Mouse (Mus musculus): ENCODE measurements around the gene Olfr520.
"Not testable (repeated sequence)": the region's sequence is repeated elsewhere in the genome, so short reads cannot be mapped to it uniquely, and the experiment has no call there.

Gene Olfr520

GRCm38 (mm10) chr7:99729973-99730372 is at the start of gene Olfr520:
Gene Olfr520, plus strand, starts transcription at chr7:99730273.
- no peak for DNase-seq

GRCm38 (mm10) chr7:99680771-99681170 is 49.3 kb upstream of the Olfr520 start:
- DNase-seq = no peak

DNA sequence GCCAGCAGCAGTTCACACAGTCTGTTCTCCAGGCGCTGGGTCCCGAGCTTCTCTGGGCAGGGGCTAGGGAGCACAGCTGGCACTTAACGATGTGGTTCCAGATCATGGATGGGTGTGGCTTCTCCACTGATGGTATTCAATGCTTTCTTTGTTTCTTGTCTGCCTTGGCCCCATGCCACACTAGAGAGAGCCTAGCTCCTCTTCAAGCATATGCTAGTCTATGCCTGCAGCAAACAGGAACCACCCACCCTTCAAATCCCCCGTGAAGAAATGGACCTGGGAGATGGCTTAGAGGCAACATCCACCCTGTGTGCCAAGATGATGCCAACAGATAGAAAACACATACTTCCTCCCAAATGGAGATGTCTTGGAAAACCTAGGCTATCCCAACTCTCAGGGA is 46.0 kb upstream of the Olfr520 start:
- DNase-seq = no peak

DNA sequence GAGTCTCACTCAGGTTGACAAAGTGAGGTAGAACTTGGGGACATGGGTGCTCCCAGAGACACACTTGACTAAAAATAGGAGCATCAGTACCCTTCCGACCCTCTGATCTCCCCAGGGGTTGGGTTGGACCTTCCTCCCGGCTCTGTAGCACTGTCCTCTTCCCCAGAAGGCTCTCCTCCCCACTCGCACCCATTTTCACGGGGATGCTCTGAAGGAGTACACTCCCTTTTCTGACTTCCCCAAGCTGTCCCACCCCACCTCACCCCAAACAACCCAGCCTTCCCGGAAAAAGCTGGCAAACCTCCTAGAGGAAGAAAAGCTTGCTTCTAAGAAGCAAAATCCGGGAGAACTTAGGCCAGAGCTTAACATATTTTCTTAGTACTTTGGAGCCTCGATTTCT is 39.3 kb upstream of the Olfr520 start:
- DNase-seq = no peak

- no peak for DNase-seq
Observed at GRCm38 (mm10) chr7:99692396-99692795, 37.7 kb upstream of the Olfr520 start.

DNA sequence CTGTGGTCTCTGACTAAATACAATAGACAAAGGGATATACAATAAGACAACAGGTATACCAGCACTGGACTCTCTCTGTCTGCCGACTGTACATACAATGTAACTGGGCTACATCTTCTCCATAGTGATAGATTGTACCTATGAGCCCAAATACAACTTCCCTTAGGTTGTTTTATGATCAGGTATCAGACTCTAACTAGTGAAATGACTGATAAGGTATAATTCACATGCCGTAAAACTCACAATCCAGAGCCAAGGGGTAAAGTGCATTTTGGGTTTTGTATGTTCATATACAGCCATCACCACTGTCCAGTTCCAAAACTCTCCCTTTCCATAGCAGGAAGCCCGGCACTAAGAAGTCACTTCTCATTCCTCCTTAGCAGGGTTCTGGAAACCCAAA is 36.7 kb upstream of the Olfr520 start:
- no peak for DNase-seq

DNA sequence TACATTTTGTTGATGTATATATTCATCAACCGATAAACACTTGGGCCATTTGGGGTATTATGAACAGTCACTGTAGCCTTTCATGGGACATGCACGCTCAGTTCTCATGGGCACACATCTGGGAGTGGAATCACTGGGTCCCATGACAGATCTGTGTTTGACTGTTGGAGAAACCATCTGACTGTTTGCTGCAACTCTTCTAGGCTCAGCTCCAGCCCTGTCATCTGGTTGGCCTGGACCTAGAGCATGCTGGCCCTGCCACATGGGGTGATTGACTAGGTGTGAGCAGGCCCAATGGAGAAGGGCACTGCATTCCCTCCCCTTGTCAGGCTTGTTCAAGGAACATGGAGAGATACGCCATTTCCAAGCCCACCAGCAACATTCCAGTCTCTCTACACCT is 36.1 kb upstream of the Olfr520 start:
- no peak for DNase-seq

DNA sequence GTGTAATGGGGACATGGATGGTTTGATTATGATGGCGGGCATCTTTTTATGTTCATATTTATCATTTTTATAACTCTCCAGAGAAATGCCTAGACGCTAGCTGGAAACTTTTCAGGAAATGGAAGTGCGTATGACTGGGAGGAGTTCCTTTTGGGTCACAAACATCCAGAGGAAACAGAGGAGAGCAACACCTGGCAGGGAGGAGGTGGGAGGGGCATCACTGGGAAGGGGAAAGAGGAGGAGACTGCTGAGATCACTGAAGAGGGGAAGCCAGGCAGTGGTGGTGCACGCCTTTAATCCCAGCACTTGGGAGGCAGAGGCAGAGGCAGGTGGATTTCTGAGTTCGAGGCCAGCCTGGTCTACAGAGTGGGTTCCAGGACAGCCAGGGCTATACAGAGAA is 35.6 kb upstream of the Olfr520 start:
- not testable (repeated sequence) for DNase-seq

GRCm38 (mm10) chr7:99695471-99696057 is 34.5 kb upstream of the Olfr520 start:
- no peak for DNase-seq

GRCm38 (mm10) chr7:99698576-99698975 is 31.5 kb upstream of the Olfr520 start:
- DNase-seq = peak; percentile 52

DNA sequence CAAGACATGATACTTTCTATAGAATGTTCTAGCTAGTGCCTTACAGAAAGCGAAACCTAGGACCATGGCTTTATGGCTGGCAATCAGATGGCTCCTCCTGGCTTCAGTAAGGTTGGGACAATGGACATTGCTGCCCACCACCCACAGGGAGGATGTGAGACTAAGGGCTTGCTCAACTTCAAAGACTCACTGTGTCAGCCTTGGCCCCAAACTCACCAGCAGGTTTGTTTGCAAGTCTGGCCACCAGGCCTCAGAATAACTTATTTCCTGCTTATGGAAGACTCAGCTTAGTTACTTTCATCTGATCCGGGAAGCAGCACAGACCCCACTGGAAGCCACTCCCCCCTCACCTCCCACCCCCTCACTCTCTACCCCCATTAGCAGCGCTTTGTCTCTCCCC is 31.0 kb upstream of the Olfr520 start:
- DNase-seq = no peak

DNA sequence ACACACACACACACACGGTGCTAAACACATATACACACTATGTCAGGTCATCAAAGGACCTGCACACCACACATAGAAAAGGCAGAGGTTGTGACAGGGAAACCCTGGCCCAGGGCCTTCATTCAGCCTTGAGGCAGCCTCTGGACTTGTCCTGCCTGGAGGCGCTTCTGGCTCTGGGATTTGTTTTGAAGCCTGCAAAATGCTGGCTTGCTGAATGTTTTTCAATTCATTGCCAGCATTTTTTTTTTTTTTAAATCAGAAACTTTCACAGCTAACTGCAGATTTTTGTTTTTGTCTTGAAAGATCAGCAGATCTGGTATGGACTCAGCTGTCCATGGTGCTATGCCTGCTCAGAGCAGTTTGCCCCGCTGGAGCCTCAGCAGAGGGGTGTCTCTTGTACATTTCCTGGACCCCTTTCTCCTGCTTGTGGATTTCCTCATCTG is 30.3 kb upstream of the Olfr520 start:
- DNase-seq = no peak

- DNase-seq = no peak
Observed at GRCm38 (mm10) chr7:99700641-99701040, 29.4 kb upstream of the Olfr520 start.

GRCm38 (mm10) chr7:99702201-99702600 is 27.9 kb upstream of the Olfr520 start:
- no peak for DNase-seq

DNA sequence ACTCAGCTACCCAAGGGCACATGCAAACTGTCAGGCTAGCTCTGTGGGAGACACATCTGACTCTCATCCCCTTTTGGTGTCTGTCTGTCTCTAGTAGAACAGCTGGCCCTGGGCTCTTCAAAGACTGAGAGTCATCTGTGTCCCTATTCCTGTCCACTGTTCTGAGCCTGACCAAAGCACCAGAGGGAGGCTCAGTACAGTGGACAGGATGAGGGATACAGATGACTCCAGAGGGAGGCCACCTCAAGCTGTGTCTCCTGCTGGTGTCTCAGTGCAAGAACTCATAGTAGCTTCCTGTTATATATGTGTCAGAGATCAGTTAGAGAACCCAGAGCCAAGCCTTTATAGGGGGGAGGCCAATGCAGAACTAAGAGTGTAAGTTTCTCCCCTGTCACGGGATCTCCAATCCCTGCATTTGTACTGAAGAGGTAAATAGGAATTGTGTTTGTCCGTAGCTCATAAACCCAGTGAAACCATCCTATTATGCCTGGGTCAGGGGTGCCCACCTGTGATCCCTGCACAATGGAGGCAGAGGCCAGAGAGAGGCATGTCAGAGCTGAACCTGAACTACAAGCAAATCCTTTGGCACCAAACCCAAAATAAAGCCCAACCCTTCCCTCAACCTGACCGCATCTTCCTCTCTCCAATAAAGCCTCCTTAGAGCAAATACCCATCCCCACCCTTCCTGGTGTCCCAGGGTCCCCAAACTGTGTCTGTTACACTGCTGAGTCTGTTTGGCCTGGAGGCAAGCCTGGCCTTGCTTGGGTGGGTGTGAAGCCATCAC is 25.1 kb upstream of the Olfr520 start:
- no peak for DNase-seq

GRCm38 (mm10) chr7:99706341-99707037 is 23.6 kb upstream of the Olfr520 start:
- DNase-seq = no peak

DNA sequence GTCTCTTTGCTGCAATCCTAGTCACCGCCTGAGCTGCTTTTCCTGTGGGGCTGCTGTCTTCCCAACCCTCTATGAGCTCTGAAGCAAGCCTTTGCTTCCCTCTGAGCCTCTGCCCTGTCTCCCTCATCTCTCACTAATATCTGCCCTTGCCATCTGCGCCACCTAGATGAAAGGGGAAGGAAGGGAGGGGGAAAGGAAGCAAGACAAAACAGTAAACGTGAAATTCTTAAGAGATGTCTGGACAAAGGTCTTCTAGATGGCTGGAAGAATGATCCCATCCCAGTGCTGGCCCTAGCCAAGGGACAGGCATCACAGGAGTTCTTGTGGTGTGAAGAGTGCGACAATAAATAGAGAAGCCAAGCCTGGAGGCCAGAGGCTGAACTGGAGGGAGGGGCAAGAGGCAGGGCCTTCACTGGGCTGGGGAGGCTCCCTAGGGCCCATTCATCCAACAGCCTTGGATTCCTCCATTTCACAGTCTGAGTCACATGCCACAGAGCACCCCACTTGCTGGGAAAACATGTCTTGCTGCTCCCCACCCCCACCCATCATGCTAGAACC is 23.0 kb upstream of the Olfr520 start:
- DNase-seq = no peak

DNA sequence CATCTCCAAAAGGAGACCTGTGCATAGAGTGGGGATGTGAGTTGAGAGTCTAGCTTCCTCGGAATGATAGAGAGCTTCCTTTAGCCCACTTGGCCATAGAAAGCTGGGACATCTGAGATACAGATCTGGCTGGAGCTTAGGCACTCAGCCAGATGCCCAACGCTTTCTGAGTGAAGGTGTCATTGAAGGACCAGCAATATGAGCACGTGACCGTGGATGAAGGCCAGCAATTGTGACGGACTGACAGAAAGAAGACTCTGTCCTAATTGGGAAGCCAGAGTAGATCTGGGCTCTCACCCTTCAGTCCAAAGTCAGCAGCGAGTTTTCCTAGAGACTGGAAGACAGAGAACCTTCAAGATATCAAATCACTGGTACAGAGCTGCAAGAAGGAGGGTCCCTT is 22.4 kb upstream of the Olfr520 start:
- DNase-seq = no peak

GRCm38 (mm10) chr7:99708301-99708721 is 21.8 kb upstream of the Olfr520 start:
- DNase-seq = peak; percentile 47

GRCm38 (mm10) chr7:99708750-99709149 is 21.3 kb upstream of the Olfr520 start:
- DNase-seq = no peak

- no peak for DNase-seq
Observed at GRCm38 (mm10) chr7:99709992-99710391, 20.1 kb upstream of the Olfr520 start.

DNA sequence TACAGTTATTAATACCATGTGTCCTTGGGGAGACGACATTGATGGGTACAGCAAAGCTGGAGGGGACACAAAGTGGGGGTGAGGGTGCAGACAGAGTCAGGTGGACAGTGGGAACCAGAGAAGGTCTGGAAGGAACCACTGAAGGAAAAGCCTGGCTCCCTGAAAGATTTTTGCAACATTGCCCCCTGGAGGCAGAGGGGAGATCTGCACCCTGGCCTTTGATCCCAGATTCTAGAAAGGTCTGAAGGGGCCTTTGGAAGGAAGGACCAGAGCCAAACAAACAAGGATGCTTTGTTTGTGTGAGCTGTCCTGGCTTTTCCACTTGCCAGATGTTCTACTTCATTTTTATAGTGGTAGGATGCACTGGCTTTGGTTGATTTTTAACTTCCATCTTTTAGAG is 19.6 kb upstream of the Olfr520 start:
- DNase-seq = peak; percentile 77

GRCm38 (mm10) chr7:99711166-99711565 is 18.9 kb upstream of the Olfr520 start, which contains the start of gene Slco2b1:
Gene Slco2b1, minus strand, starts transcription at chr7:99711340.
- DNase-seq = no peak

DNA sequence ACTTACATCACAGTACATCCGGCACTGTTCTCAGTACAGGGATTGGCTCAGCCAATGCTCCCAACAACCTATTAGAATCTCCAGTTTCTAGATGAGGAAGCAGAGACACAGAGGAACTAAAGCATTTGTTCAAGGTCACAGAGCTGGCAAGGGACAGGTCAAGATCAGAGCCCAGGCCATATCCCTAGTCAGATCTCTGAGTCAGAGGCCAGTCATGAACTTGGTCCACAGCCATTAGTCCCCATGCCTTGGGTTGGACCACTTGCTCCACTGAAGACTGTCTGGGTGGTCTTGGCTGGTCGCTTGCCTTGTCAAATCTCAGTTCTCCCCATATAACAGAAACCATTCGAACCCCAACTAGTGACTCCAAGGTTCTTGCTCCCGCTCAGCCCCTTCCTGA is 17.6 kb upstream of the Olfr520 start:
- DNase-seq = no peak
